In genomic region chr1:73672239-73672638, GRCm38 (mm10) we compare ENCODE assay signal across 13 mouse cellular contexts.
A peak's percentile ranks its signal among the peaks of the same experiment; 100 is the strongest.
DNase-seq lines count a peak whose midpoint lies in the region; ATAC-seq and TF ChIP-seq lines count a peak whose summit lies in the region.
"Had no signal": no experiment of that assay in that cellular context is flagged by ENCODE, and none has a peak within 500 bp of the region (broad histone marks: within the 10 kb centered on the region; RNA-seq: fewer than 3 reads in every experiment).

No protein-coding gene starts in this region.

- H3K4me3 ChIP-seq in heart, embryonic 14.5 days (ENCODE audit: control insufficient read depth in 1 of 2, insufficient read depth in 1 of 2, low read depth in 1 of 2, low read length in 2 of 2): no peak overlapping the region
- H3K4me3 ChIP-seq in kidney, adult 2 months (ENCODE audit: insufficient read depth, low read depth, low read length): no peak overlapping the region
- no peak overlapping the region for H3K4me3 ChIP-seq in midbrain, embryonic 15.5 days

- peaks cover 9% of the 10 kb centered on the region; the same call in 1 of the 2 replicates for H3K9me3 ChIP-seq in heart, embryonic 14.5 days (ENCODE audit: control insufficient read depth, low read length)
- H3K9me3 ChIP-seq in midbrain, embryonic 15.5 days: no peaks in the 10 kb centered on the region

- peak; percentile 57 for DNase-seq in testis, postnatal 10 days (ENCODE audit: low spot score)
- DNase-seq in testis, postnatal 14 days (ENCODE audit: low spot score): no peak
- peak; percentile 46 for DNase-seq in gastrocnemius, postnatal 25 days
- peak; percentile 60 for DNase-seq in ovary, postnatal 36 days (ENCODE audit: low spot score)
- no peak for DNase-seq in kidney, adult 2 months
- no peak for DNase-seq in layer of hippocampus, postnatal 25 days (ENCODE audit: extremely low spot score in 1 of 2, low spot score in 1 of 2)
- DNase-seq: cerebellum, adult 9-10 months; kidney, postnatal 36 days had no signal

- no peaks in the 10 kb centered on the region for H3K36me3 ChIP-seq in heart, embryonic 14.5 days (ENCODE audit: control insufficient read depth, insufficient read depth, low read length)
- no peaks in the 10 kb centered on the region for H3K36me3 ChIP-seq in kidney, adult 2 months (ENCODE audit: control insufficient read depth, insufficient read depth, low read length)
- H3K36me3 ChIP-seq in midbrain, embryonic 15.5 days (replicated peaks): no peaks in the 10 kb centered on the region

- peak overlapping the region; percentile 24 to 59 for H3K27ac ChIP-seq in heart, embryonic 14.5 days (replicated peaks in 1 of 2; ENCODE audit: control insufficient read depth in 1 of 2, insufficient read depth in 1 of 2, low read depth in 2 of 2, low read length in 2 of 2)
- H3K27ac ChIP-seq in kidney, adult 2 months (ENCODE audit: insufficient read depth, low read depth, low read length): no peak overlapping the region
- no peak overlapping the region for H3K27ac ChIP-seq in midbrain, embryonic 15.5 days
- H3K27ac ChIP-seq: liver, embryonic 14.5 days had no signal

- no peak for TF ChIP-seq CTCF in kidney, adult 2 months (conservative IDR thresholded peaks at IDR 0.05; ENCODE audit: insufficient read depth, insufficient read length, low read depth, low read length)

- WGBS in heart, embryonic 14.5 days: 22% methylated on average over 4 of the region's 4 CpGs
- 91% methylated on average over 4 of the region's 4 CpGs for WGBS in kidney, adult 2 months
- 94% methylated on average over 4 of the region's 4 CpGs for WGBS in midbrain, embryonic 15.5 days

- H3K27me3 ChIP-seq in heart, embryonic 14.5 days (ENCODE audit: control insufficient read depth, insufficient read depth, low read length): no peaks in the 10 kb centered on the region
- H3K27me3 ChIP-seq in kidney, adult 2 months (replicated peaks; ENCODE audit: control insufficient read depth, insufficient read depth, low read length): no peaks in the 10 kb centered on the region
- no peaks in the 10 kb centered on the region for H3K27me3 ChIP-seq in midbrain, embryonic 15.5 days (replicated peaks)
- H3K27me3 ChIP-seq: Patski had no signal

- H3K9ac ChIP-seq in heart, embryonic 14.5 days (ENCODE audit: low read length): no peak overlapping the region
- H3K9ac ChIP-seq in midbrain, embryonic 15.5 days: no peak overlapping the region
- H3K9ac ChIP-seq: liver, embryonic 14.5 days had no signal

- no peak overlapping the region for H3K4me2 ChIP-seq in heart, embryonic 14.5 days (ENCODE audit: low read length)
- no peak overlapping the region for H3K4me2 ChIP-seq in midbrain, embryonic 15.5 days

- H3K4me1 ChIP-seq in heart, embryonic 14.5 days (ENCODE audit: control insufficient read depth in 2 of 2, insufficient read depth in 2 of 2, low read length in 2 of 2): peaks cover 8 to 17% of the 10 kb centered on the region in 2 experiments; a peak in 3 of 4 replicates
- H3K4me1 ChIP-seq in kidney, adult 2 months (ENCODE audit: control insufficient read depth, insufficient read depth, low read length): 0 out of 2 replicates have a peak, but pooled peaks cover 7% of the 10 kb centered on the region
- no peaks in the 10 kb centered on the region for H3K4me1 ChIP-seq in midbrain, embryonic 15.5 days

- TF ChIP-seq POLR2A in kidney, adult 2 months (IDR thresholded peaks at IDR 0.05; ENCODE audit: low read depth, low read length): no peak

- ATAC-seq in heart, embryonic 14.5 days (ENCODE audit: insufficient number of reproducible peaks, insufficient read depth, low FRiP score, low read depth): peak; percentile 79
- ATAC-seq in midbrain, embryonic 15.5 days (replicated peaks): no peak
- ATAC-seq: inflammation-experienced regulatory T-cells, adult 6 months; Patski had no signal

Comparison
In these comparisons a context has a peak if more than half of its experiments do, and no peak if none do; other contexts are left out.
1. DNase-seq: peak in testis, postnatal 10 days (single experiment), gastrocnemius, postnatal 25 days (single experiment) and ovary, postnatal 36 days (single experiment); none in testis, postnatal 14 days (single experiment), kidney, adult 2 months (single experiment) and layer of hippocampus, postnatal 25 days (0 of 2).
2. H3K27ac ChIP-seq: peak in heart, embryonic 14.5 days (2 of 2); none in kidney, adult 2 months (single experiment) and midbrain, embryonic 15.5 days (single experiment).